Mouse (Mus musculus) liver, embryonic 16.5 days (tissue): ENCODE measurements around the gene Susd4. TPM values are rescaled to one million over a fixed set of nuclear protein-coding genes. Genes with fewer than 3 reads are reported as not detected.
A peak's percentile ranks its signal among the peaks of the same experiment; 100 is the strongest.

Experiments used
- ATAC-seq: fragments of 200-750 bp; cut with Nextera tagmentation; 2 replicates; pipeline ENCODE4 v1.8.0; 2017; ENCODE audit warnings: low read depth, mild to moderate bottlenecking, moderate number of reproducible peaks, moderate library complexity
- H3K27ac ChIP-seq: fragments of 300-500 bp; sonication (generic); 2 replicates; pipeline ENCODE4 v1.5.1; 2014; ENCODE audit warnings: mild to moderate bottlenecking, low read length
- H3K27me3 ChIP-seq: fragments of 300-500 bp; sonication (generic); 2 replicates; pipeline ENCODE4 v1.6.1; 2014; ENCODE audit warnings: low read depth, low read length, mixed read lengths; ENCODE audit not compliant: control insufficient read depth, insufficient read depth
- H3K36me3 ChIP-seq: fragments of 300-500 bp; sonication (generic); 2 replicates; pipeline ENCODE4 v1.6.1; 2014; ENCODE audit warnings: mild to moderate bottlenecking; ENCODE audit not compliant: control insufficient read depth, insufficient read depth
- H3K4me1 ChIP-seq: fragments of 300-500 bp; sonication (generic); 2 replicates; pipeline ENCODE4 v1.6.1; 2014; ENCODE audit warnings: low read depth, low read length, mixed read lengths; ENCODE audit not compliant: control insufficient read depth
- H3K4me2 ChIP-seq: fragments of 300-500 bp; sonication (generic); 2 replicates; pipeline ENCODE4 v1.6.1; 2014; ENCODE audit warnings: low read depth, low read length, mixed read lengths
- H3K4me3 ChIP-seq: fragments of 300-500 bp; sonication (generic); 2 replicates; pipeline ENCODE4 v1.5.1; 2014; ENCODE audit warnings: low read depth, mild to moderate bottlenecking, low read length
- H3K9ac ChIP-seq: fragments of 300-500 bp; sonication (generic); 2 replicates; pipeline ENCODE4 v1.6.1; 2014; ENCODE audit warnings: low read depth, low read length
- H3K9me3 ChIP-seq: fragments of 300-500 bp; sonication (generic); replicated peaks from 2 replicates; pipeline ENCODE4 v1.6.1; 2016; ENCODE audit warnings: low read length; ENCODE audit not compliant: control insufficient read depth
- WGBS: fragments of 180-500 bp; shearing (Covaris S2); extraction: QIAGEN DNeasy Blood & Tissue Kit; methylation state at CpG from one replicate; pipeline ENCODE4 v1.1.7; 2014; ENCODE audit not compliant: insufficient replicate concordance; 5-methylcytosine and 5-hydroxymethylcytosine counted together
- polyA plus RNA-seq: library from polyadenylated mRNA; unstranded; fragments of >200 nt; fragmentation: Nextera tagmentation; extraction: Ambion mirVana; gene quantifications from 2 replicates; pipeline ENCODE4 v1.2.1, GENCODE M21; 2015

Susd4 gene
- polyA plus RNA-seq = 0.70 and 0.73 TPM in 2 replicates

GRCm38 (mm10) chr1:182763716-182764461, at the start of gene Susd4:
Gene Susd4 (plus strand): TSS chr1:182763860.
- H3K9ac ChIP-seq = no peak within 1 kb of the TSS

GRCm38 (mm10) chr1:182714236-182714935, 49.3 kb upstream of the Susd4 start:
- Histone ChIP-seq H3K4me2 (no peak overlapping the region), H3K27me3 (no peaks in the 10 kb centered on the region), H3K4me3 (no peak overlapping the region), H3K36me3 (no peaks in the 10 kb centered on the region), H3K9ac (no peak overlapping the region), H3K9me3 (no peaks in the 10 kb centered on the region), H3K27ac (no peak overlapping the region), H3K4me1 (no peaks in the 10 kb centered on the region)
- WGBS = 50% methylated on average over 6 of the region's 6 CpGs
- ATAC-seq = no peak

More at GRCm38 (mm10) chr1:182763716-182764461, at the start of gene Susd4:
- H3K36me3 ChIP-seq = no peaks in the 10 kb centered on the region
- peaks cover 2% of the 10 kb centered on the region; the same call in 1 of the 2 replicates for H3K4me1 ChIP-seq
- peak within 1 kb of the TSS; percentile 57 for H3K4me3 ChIP-seq
- no peaks in the 10 kb centered on the region for H3K9me3 ChIP-seq
- no peak within 1 kb of the TSS for H3K27ac ChIP-seq
- under 1% methylated on average over 75 of the region's 95 CpGs for WGBS
- H3K27me3 ChIP-seq = peaks cover 22% of the 10 kb centered on the region
- peak within 1 kb of the TSS; percentile 64 for H3K4me2 ChIP-seq
- ATAC-seq = peak; percentile 43; the same call in 1 of the 2 replicates

- Histone ChIP-seq H3K4me3 (no peak overlapping the region), H3K9me3 (no peaks in the 10 kb centered on the region), H3K27me3 (no peaks in the 10 kb centered on the region), H3K4me1 (no peaks in the 10 kb centered on the region), H3K36me3 (no peaks in the 10 kb centered on the region), H3K4me2 (no peak overlapping the region), H3K27ac (no peak overlapping the region), H3K9ac (no peak overlapping the region)
- no peak for ATAC-seq
- WGBS = 59% methylated on average over 12 of the region's 12 CpGs
Observed at GRCm38 (mm10) chr1:182727541-182727940, 36.1 kb upstream of the Susd4 start.

- no peaks in the 10 kb centered on the region for H3K4me1 ChIP-seq
- no peak for ATAC-seq
- H3K4me2 ChIP-seq = no peak overlapping the region
- 58% methylated on average over 9 of the region's 9 CpGs for WGBS
- H3K4me3 ChIP-seq = no peak overlapping the region
- H3K27me3 ChIP-seq = no peaks in the 10 kb centered on the region
- H3K9me3 ChIP-seq = no peaks in the 10 kb centered on the region
- no peak overlapping the region for H3K9ac ChIP-seq
- no peak overlapping the region for H3K27ac ChIP-seq
- H3K36me3 ChIP-seq = no peaks in the 10 kb centered on the region
Observed at GRCm38 (mm10) chr1:182729002-182729401, 34.7 kb upstream of the Susd4 start.

GRCm38 (mm10) chr1:182732695-182733094, 31.0 kb upstream of the Susd4 start:
- H3K27me3 ChIP-seq = no peaks in the 10 kb centered on the region
- no peak overlapping the region for H3K27ac ChIP-seq
- H3K4me3 ChIP-seq = no peak overlapping the region
- H3K9me3 ChIP-seq = no peaks in the 10 kb centered on the region
- no peak overlapping the region for H3K4me2 ChIP-seq
- H3K9ac ChIP-seq = no peak overlapping the region
- 8% methylated on average over 7 of the region's 7 CpGs for WGBS
- no peaks in the 10 kb centered on the region for H3K4me1 ChIP-seq
- no peak for ATAC-seq
- H3K36me3 ChIP-seq = no peaks in the 10 kb centered on the region

GRCm38 (mm10) chr1:182735891-182736290, 27.8 kb upstream of the Susd4 start:
- H3K27ac ChIP-seq = no peak overlapping the region
- H3K27me3 ChIP-seq = no peaks in the 10 kb centered on the region
- WGBS = 53% methylated on average over 4 of the region's 4 CpGs
- H3K9ac ChIP-seq = no peak overlapping the region
- H3K4me1 ChIP-seq = no peaks in the 10 kb centered on the region
- H3K36me3 ChIP-seq = no peaks in the 10 kb centered on the region
- H3K4me2 ChIP-seq = no peak overlapping the region
- no peak overlapping the region for H3K4me3 ChIP-seq
- no peaks in the 10 kb centered on the region for H3K9me3 ChIP-seq
- no peak for ATAC-seq

- Histone ChIP-seq H3K4me2 (no peak overlapping the region), H3K27ac (no peak overlapping the region), H3K9me3 (no peaks in the 10 kb centered on the region), H3K27me3 (no peaks in the 10 kb centered on the region), H3K9ac (no peak overlapping the region), H3K4me3 (no peak overlapping the region), H3K4me1 (no peaks in the 10 kb centered on the region), H3K36me3 (no peaks in the 10 kb centered on the region)
- 73% methylated on average over 9 of the region's 9 CpGs for WGBS
- ATAC-seq = no peak
Observed at GRCm38 (mm10) chr1:182747081-182747480, 16.6 kb upstream of the Susd4 start.

GRCm38 (mm10) chr1:182747834-182748233, 15.8 kb upstream of the Susd4 start:
- Histone ChIP-seq H3K27me3 (no peaks in the 10 kb centered on the region), H3K4me3 (no peak overlapping the region), H3K36me3 (no peaks in the 10 kb centered on the region), H3K27ac (no peak overlapping the region), H3K4me1 (no peaks in the 10 kb centered on the region), H3K4me2 (no peak overlapping the region), H3K9me3 (no peaks in the 10 kb centered on the region), H3K9ac (no peak overlapping the region)
- no peak for ATAC-seq
- WGBS = 73% methylated on average over 17 of the region's 17 CpGs

- no peak for ATAC-seq
- Histone ChIP-seq H3K27ac (no peak within 1 kb of the TSS), H3K4me2 (no peak within 1 kb of the TSS), H3K4me1 (no peaks in the 10 kb centered on the region), H3K9ac (no peak within 1 kb of the TSS), H3K4me3 (no peak within 1 kb of the TSS), H3K9me3 (no peaks in the 10 kb centered on the region), H3K36me3 (no peaks in the 10 kb centered on the region), H3K27me3 (no peaks in the 10 kb centered on the region)
- WGBS = 77% methylated on average over 9 of the region's 9 CpGs
Observed at GRCm38 (mm10) chr1:182749080-182749479, 14.6 kb upstream of the Susd4 start, which contains the start of gene Ccdc185. Gene Ccdc185 (minus strand): TSS chr1:182749180.
